Mouse (Mus musculus): Measurements from ENCODE around the gene Hnrnpab. TPM values are rescaled to one million over a fixed set of nuclear protein-coding genes. Genes with fewer than 3 reads are reported as not detected.
"Not testable (repeated sequence)": the region's sequence is repeated elsewhere in the genome, so short reads cannot be mapped to it uniquely, and the experiment has no call there.

The Hnrnpab gene
- polyA plus RNA-seq, 1 experiment from 2014 or later = 617 TPM

GRCm38 (mm10) chr11:51615129-51615528 lies 8.5 kb upstream of the Hnrnpab start:
- Histone ChIP-seq H3K4me1 (peaks cover 13% of the 10 kb centered on the region), H3K27ac (peak overlapping the region; percentile 88), H3K9me3 (no peaks in the 10 kb centered on the region), H3K4me3 (peak overlapping the region; percentile 54), H3K27me3 (ENCODE audit: insufficient read depth, poor library complexity, severe bottlenecking) (no peaks in the 10 kb centered on the region), H3K36me3 (no peaks in the 10 kb centered on the region)
- DNase-seq (ENCODE audit: low spot score) = no peak
- whole genome bisulfite sequencing = 39% methylated on average over 7 of the region's 7 CpGs

GRCm38 (mm10) chr11:51614256-51614655 lies 7.6 kb upstream of the Hnrnpab start:
- H3K27ac ChIP-seq = no peak overlapping the region
- no peak for DNase-seq (ENCODE audit: low spot score)
- H3K27me3 ChIP-seq (ENCODE audit: insufficient read depth, poor library complexity, severe bottlenecking) = no peaks in the 10 kb centered on the region
- no peaks in the 10 kb centered on the region for H3K9me3 ChIP-seq
- H3K4me1 ChIP-seq = peaks cover 13% of the 10 kb centered on the region
- no peak overlapping the region for H3K4me3 ChIP-seq
- H3K36me3 ChIP-seq = no peaks in the 10 kb centered on the region
- WGBS = 75% methylated on average over 8 of the region's 8 CpGs

- not testable (repeated sequence) for H3K4me3 ChIP-seq; H3K27ac ChIP-seq; H3K9me3 ChIP-seq; H3K27me3 ChIP-seq (ENCODE audit: insufficient read depth, poor library complexity, severe bottlenecking); H3K36me3 ChIP-seq; DNase-seq (ENCODE audit: low spot score); H3K4me1 ChIP-seq
- WGBS = 84% methylated on average over 5 of the region's 5 CpGs
These were observed 3.3 kb upstream of the Hnrnpab start for GRCm38 (mm10) chr11:51609940-51610339.

GRCm38 (mm10) chr11:51609266-51609909 lies 2.7 kb upstream of the Hnrnpab start:
- Histone ChIP-seq H3K9me3 (no peaks in the 10 kb centered on the region), H3K27me3 (ENCODE audit: insufficient read depth, poor library complexity, severe bottlenecking) (no peaks in the 10 kb centered on the region), H3K36me3 (peaks cover 12% of the 10 kb centered on the region), H3K4me1 (peaks cover 14% of the 10 kb centered on the region), H3K27ac (no peak overlapping the region), H3K4me3 (no peak overlapping the region)
- WGBS = 65% methylated on average over 3 of the region's 3 CpGs
- no peak for DNase-seq (ENCODE audit: low spot score)

GRCm38 (mm10) chr11:51607096-51607738 lies 570 bp upstream of the Hnrnpab start:
- H3K27ac ChIP-seq = peak overlapping the region; percentile 100
- peaks cover 33% of the 10 kb centered on the region for H3K36me3 ChIP-seq
- H3K27me3 ChIP-seq (ENCODE audit: insufficient read depth, poor library complexity, severe bottlenecking) = no peaks in the 10 kb centered on the region
- H3K4me1 ChIP-seq = peaks cover 22% of the 10 kb centered on the region
- no peak for DNase-seq (ENCODE audit: low spot score)
- H3K9me3 ChIP-seq = no peaks in the 10 kb centered on the region
- peak overlapping the region; percentile 99 for H3K4me3 ChIP-seq
- 12% methylated on average over 15 of the region's 15 CpGs for WGBS

GRCm38 (mm10) chr11:51605602-51606446 lies 823 bp downstream of the Hnrnpab start:
- Histone ChIP-seq H3K27ac (peak overlapping the region; percentile 100), H3K9me3 (no peaks in the 10 kb centered on the region), H3K36me3 (peaks cover 47% of the 10 kb centered on the region), H3K27me3 (ENCODE audit: insufficient read depth, poor library complexity, severe bottlenecking) (no peaks in the 10 kb centered on the region), H3K4me3 (peak overlapping the region; percentile 99), H3K4me1 (peaks cover 29% of the 10 kb centered on the region)
- under 1% methylated on average over 80 of the region's 81 CpGs for WGBS
- peak; percentile 93 for DNase-seq (ENCODE audit: low spot score)

GRCm38 (mm10) chr11:51602253-51602652 lies 4.4 kb downstream of the Hnrnpab start:
- Histone ChIP-seq H3K27ac (no peak overlapping the region), H3K27me3 (ENCODE audit: insufficient read depth, poor library complexity, severe bottlenecking) (no peaks in the 10 kb centered on the region), H3K4me1 (peaks cover 27% of the 10 kb centered on the region), H3K4me3 (peak overlapping the region; percentile 9; the same call in 1 of the 2 replicates), H3K36me3 (peaks cover 83% of the 10 kb centered on the region), H3K9me3 (no peaks in the 10 kb centered on the region)
- no peak for DNase-seq (ENCODE audit: low spot score)
- 93% methylated on average over 3 of the region's 3 CpGs for WGBS

GRCm38 (mm10) chr11:51597553-51597952 lies 9.1 kb downstream of the Hnrnpab start:
- Histone ChIP-seq H3K36me3 (peaks cover 100% of the 10 kb centered on the region), H3K27me3 (ENCODE audit: insufficient read depth, poor library complexity, severe bottlenecking) (no peaks in the 10 kb centered on the region), H3K27ac (no peak overlapping the region), H3K4me3 (no peak overlapping the region), H3K9me3 (no peaks in the 10 kb centered on the region), H3K4me1 (peaks cover 11% of the 10 kb centered on the region; the same call in 1 of the 2 replicates)
- DNase-seq (ENCODE audit: low spot score) = no peak
- 84% methylated on average over 2 of the region's 2 CpGs for WGBS

- 83% methylated on average over 1 of the region's 1 CpGs for WGBS
- no peaks in the 10 kb centered on the region for H3K9me3 ChIP-seq
- no peak overlapping the region for H3K4me3 ChIP-seq
- no peak for DNase-seq (ENCODE audit: low spot score)
- H3K27ac ChIP-seq = no peak overlapping the region
- peaks cover 100% of the 10 kb centered on the region for H3K36me3 ChIP-seq
- H3K4me1 ChIP-seq = no peaks in the 10 kb centered on the region
- no peaks in the 10 kb centered on the region for H3K27me3 ChIP-seq (ENCODE audit: insufficient read depth, poor library complexity, severe bottlenecking)
These were observed 11.1 kb downstream of the Hnrnpab start for GRCm38 (mm10) chr11:51595459-51596083.

GRCm38 (mm10) chr11:51594715-51595350 lies 11.8 kb downstream of the Hnrnpab start:
- Histone ChIP-seq H3K36me3 (peaks cover 100% of the 10 kb centered on the region), H3K9me3 (no peaks in the 10 kb centered on the region)

GRCm38 (mm10) chr11:51593849-51594248 lies 12.8 kb downstream of the Hnrnpab start:
- Histone ChIP-seq H3K4me3 (no peak overlapping the region), H3K36me3 (peaks cover 100% of the 10 kb centered on the region), H3K27me3 (ENCODE audit: insufficient read depth, poor library complexity, severe bottlenecking) (no peaks in the 10 kb centered on the region), H3K4me1 (no peaks in the 10 kb centered on the region), H3K9me3 (no peaks in the 10 kb centered on the region), H3K27ac (no peak overlapping the region)
- DNase-seq (ENCODE audit: low spot score) = no peak
- 93% methylated on average over 6 of the region's 6 CpGs for WGBS

More at GRCm38 (mm10) chr11:51594715-51595350, 11.8 kb downstream of the Hnrnpab start:
- Histone ChIP-seq H3K27ac (no peak overlapping the region), H3K4me1 (no peaks in the 10 kb centered on the region), H3K27me3 (ENCODE audit: insufficient read depth, poor library complexity, severe bottlenecking) (no peaks in the 10 kb centered on the region), H3K4me3 (no peak overlapping the region)
- 73% methylated on average over 3 of the region's 3 CpGs for WGBS
- DNase-seq (ENCODE audit: low spot score) = no peak

GRCm38 (mm10) chr11:51593368-51593767 lies 13.3 kb downstream of the Hnrnpab start:
- Histone ChIP-seq H3K4me1 (no peaks in the 10 kb centered on the region), H3K36me3 (peaks cover 100% of the 10 kb centered on the region), H3K27ac (no peak overlapping the region), H3K27me3 (ENCODE audit: insufficient read depth, poor library complexity, severe bottlenecking) (no peaks in the 10 kb centered on the region), H3K9me3 (no peaks in the 10 kb centered on the region), H3K4me3 (no peak overlapping the region)
- no peak for DNase-seq (ENCODE audit: low spot score)
- 98% methylated on average over 4 of the region's 4 CpGs for WGBS

All from heart, embryonic 10.5 days (tissue).